Mouse (Mus musculus) fat pad, adult 2 months (tissue): ENCODE data around the gene Ank2.

Experiments used
- DNase-seq: peaks from one replicate; pipeline ENCODE4 v3.0.0-alpha.2; 2011; ENCODE audit warnings: low read depth, low spot score; ENCODE audit errors: extremely low read depth

The Ank2 gene

GRCm38 (mm10) chr3:126931884-126932506 lies 567.2 kb downstream of the Ank2 start:
- no peak for DNase-seq

GRCm38 (mm10) chr3:126923575-126924382 lies 575.4 kb downstream of the Ank2 start:
- DNase-seq, result no peak

GRCm38 (mm10) chr3:126921941-126922340 lies 577.2 kb downstream of the Ank2 start:
- DNase-seq, result no peak

DNA sequence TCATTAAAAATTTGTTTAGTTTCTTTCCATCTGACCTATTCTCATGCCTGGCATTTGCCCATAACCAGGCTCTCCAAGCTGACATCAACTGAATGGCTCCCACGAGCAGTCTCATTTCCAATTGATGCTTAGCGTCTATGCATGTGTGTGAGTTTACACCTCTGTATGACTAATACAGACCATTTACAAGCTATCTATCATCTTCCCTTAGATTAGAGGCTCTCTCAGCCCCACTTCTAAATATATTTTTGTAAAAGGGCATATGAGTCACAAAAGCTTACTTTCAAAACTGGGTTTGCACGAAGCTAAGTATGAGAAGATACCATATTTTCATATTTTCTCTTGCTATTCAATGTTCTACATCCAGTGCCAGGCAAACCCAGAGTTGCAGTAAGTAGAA lies 578.9 kb downstream of the Ank2 start:
- no peak for DNase-seq

DNA sequence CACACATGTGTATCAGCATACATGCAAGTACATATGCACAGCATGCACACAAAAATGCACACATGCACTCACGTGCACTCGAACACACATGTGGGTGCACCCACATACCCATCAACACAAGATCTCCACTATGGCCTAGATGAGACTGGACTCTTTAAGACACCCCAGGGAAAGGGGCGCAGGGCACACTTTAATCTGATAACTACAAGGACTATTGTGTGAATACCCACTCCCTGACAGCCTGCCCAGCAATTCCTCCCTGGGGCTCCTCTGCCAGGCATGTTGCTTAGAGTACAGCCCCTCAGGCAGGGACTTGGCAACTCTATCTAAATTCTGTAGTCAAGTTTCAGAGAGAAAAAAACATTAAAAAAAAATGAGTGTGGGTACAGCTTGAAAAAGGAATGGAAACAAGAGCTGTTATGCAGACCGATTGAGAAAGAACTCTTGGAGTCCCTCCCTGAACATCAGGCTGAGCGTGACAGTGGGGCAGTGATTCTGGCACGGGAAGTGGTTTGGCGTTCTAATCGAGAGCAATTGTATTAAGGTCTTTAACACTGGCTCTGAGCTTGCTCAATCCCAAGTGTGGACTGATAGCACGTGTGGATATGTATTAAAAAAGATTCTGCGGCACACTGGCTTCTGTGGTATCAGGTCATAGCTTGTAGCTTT lies 580.2 kb downstream of the Ank2 start:
- no peak for DNase-seq

- no peak for DNase-seq
Measured at GRCm38 (mm10) chr3:126916381-126916780, 582.8 kb downstream of the Ank2 start.

DNA sequence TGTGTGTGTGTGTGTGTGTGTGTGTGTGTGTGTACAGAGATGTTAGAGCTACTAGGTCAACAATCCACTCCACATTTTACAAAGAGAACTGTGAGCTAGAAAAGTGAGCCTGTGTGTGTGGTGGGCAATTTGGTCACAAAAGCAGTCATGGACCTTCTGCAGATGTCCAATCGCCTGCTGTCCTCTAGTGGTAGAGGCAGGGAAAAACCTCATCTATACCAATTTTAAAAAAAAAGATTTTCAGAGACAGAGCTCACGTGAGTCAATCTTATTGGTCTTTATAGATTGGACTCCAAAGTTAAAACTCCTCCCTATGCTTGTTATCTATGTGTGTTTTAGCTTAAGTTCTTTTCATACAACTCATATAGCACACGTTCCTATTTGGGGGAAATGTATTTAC lies 595.6 kb downstream of the Ank2 start:
- DNase-seq, result no peak

GRCm38 (mm10) chr3:126886644-126887043 lies 612.5 kb downstream of the Ank2 start:
- DNase-seq, result no peak

GRCm38 (mm10) chr3:126886090-126886489 lies 613.1 kb downstream of the Ank2 start:
- DNase-seq, result no peak

GRCm38 (mm10) chr3:126878233-126878632 lies 620.9 kb downstream of the Ank2 start:
- DNase-seq, result no peak
